Mouse (Mus musculus) E14TG2a.4 (cell line): ENCODE data around the gene Trmt44.
A peak's percentile ranks its signal among the peaks of the same experiment; 100 is the strongest.

Experiments
- H3K27me3 ChIP-seq: 2 replicates; pipeline ENCODE4 v1.6.1; 2014; ENCODE audit warnings: low read length, control low read depth; ENCODE audit not compliant: insufficient read depth
- H3K36me3 ChIP-seq: 2 replicates; pipeline ENCODE4 v1.6.1; 2014; ENCODE audit warnings: low read length, control low read depth; ENCODE audit not compliant: insufficient read depth
- H3K4me1 ChIP-seq: replicated peaks from 2 replicates; pipeline ENCODE4 v1.6.1; 2014; ENCODE audit warnings: low read depth, low read length, control low read depth
- H3K4me3 ChIP-seq: replicated peaks from 2 replicates; pipeline ENCODE4 v1.5.1; 2014; ENCODE audit warnings: mild to moderate bottlenecking, low read length
- H3K9me3 ChIP-seq: 2 replicates; pipeline ENCODE4 v1.6.1; 2014; ENCODE audit warnings: low read length, control low read depth
- CTCF ChIP-seq: conservative IDR thresholded peaks from 2 replicates; pipeline ENCODE4 v1.5.1; 2014; ENCODE audit warnings: low read length
- NANOG ChIP-seq: IDR thresholded peaks from 2 replicates; pipeline ENCODE4 v1.6.1; 2014; ENCODE audit warnings: borderline replicate concordance, low read length, mixed read lengths
- POU5F1 ChIP-seq: IDR thresholded peaks from 2 replicates; pipeline ENCODE4 v1.6.1; 2014; ENCODE audit warnings: low read length, borderline replicate concordance

The Trmt44 gene

DNA sequence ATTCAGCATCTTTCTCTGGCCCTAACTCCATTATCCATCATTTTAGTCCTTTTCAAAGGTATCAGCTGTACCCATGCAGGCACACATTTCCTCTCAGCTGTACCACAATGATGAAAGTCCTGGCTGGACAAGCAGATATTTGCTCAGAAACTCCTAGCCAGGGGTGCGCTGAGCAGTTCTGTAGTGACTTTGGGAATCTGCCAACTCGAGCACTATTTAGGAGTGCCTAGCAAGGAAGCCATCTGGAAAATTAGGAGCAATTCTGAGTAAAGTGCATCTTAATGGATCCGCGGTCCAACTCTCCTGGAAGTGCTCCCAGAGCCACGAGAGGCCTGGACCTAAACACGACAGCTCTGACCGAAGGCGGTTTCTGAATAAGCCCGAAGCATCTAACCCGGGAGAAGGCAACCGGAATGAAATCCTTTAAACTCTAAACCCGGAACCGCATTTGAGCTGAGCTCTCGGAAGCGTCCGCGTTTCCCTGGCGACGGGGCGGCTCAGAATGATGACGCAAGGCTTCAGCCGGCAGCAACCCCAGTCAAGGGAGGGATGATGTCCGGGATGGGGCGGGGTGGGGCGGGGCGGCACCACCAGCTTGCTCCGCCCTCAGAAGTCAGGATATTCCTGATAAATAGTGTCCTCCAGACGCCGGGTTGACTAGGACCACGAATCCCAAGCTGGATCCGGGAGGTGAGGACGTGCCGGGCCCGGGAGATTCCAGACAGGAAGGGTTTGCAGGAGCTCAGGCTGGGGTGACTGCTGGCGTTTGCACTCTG is 7.8 kb upstream of the Trmt44 start, which contains the start of gene Acox3:
TSS of gene Acox3 (plus strand) at position 596 of the 776 bp plus-strand sequence.
- TF ChIP-seq POU5F1 (no peak), CTCF (no peak)
- Histone ChIP-seq H3K4me1 (peaks cover 15% of the 10 kb centered on the region), H3K9me3 (no peaks in the 10 kb centered on the region), H3K4me3 (peak within 1 kb of the TSS; percentile 83), H3K36me3 (no peaks in the 10 kb centered on the region), H3K27me3 (peaks cover 11% of the 10 kb centered on the region; the same call in 1 of the 2 replicates)

DNA sequence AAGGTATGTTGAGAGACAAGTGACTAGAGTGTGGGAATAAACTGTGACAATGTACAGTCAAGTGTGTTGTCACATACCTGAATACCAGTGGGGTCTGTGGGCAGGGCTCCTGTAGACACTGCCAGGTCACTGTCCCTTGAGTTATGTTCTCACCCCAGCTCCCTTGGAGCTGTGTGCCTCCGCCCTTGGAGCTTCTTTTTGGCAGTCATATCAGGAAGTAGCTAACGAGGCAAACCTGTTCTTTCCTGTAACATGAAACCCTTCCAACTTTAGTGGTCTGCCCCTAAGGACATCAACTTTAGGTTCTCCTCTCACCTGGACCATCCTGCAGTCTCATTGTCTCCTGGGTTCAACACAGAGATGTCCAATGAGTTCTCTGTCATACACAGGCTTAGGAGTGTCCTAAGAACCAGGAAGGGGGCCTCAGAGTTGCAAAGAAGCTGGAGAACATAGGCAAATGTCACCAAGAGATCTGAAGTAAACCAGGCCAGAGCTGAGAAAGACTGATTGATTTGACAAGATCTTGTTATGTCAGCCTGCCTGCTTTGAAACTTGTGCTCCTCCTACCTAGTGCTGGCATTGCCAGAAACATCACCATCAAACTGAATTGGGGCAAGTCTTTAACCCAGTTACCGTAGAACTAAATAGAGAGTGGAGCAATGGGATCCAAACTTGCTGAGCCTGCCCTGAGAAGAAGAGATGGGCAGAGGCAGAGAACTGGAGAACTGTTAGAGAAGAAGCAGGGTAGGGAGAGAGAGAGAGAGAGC is 5.5 kb upstream of the Trmt44 start:
- peaks cover 24% of the 10 kb centered on the region for H3K4me1 ChIP-seq
- H3K9me3 ChIP-seq = peaks cover 10% of the 10 kb centered on the region
- H3K27me3 ChIP-seq = peaks cover 11% of the 10 kb centered on the region; the same call in 1 of the 2 replicates
- no peak for TF ChIP-seq POU5F1
- TF ChIP-seq NANOG = no peak
- H3K4me3 ChIP-seq = no peak overlapping the region
- H3K36me3 ChIP-seq = no peaks in the 10 kb centered on the region

DNA sequence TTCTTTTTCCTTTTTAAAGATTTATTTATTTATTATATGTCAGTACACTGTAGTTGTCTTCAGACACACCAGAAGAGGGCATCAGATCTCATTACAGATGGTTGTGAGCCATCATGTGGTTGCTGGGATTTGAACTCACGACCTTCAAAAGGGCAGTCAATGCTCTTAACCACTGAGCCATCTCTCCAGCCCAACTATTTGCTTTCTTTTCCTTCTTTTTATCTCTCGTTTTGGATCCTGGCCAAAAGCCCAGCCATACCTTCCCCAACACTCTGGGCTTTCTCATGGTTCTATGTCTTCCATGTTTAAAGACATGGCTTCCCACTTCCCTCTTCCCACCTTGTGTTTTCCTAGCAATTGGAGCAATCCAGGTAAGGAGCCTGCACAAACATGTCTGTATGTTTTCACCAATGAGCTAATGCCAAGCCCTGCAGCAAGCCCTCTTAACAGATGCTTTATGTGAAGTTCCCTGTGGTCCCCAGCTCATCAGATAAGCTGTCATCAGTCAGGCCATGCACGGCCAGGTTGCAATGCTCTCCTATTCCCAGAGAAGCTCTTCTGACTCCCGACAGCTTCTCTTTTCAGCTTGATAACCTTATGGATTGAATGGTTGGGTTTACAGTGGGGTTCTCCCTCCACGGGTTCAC is 4.5 kb upstream of the Trmt44 start:
- H3K4me1 ChIP-seq = peaks cover 24% of the 10 kb centered on the region
- H3K9me3 ChIP-seq = peaks cover 10% of the 10 kb centered on the region
- TF ChIP-seq CTCF = no peak
- no peak for TF ChIP-seq POU5F1
- TF ChIP-seq NANOG = no peak
- H3K36me3 ChIP-seq = no peaks in the 10 kb centered on the region
- H3K27me3 ChIP-seq = peaks cover 11% of the 10 kb centered on the region; the same call in 1 of the 2 replicates
- no peak overlapping the region for H3K4me3 ChIP-seq

DNA sequence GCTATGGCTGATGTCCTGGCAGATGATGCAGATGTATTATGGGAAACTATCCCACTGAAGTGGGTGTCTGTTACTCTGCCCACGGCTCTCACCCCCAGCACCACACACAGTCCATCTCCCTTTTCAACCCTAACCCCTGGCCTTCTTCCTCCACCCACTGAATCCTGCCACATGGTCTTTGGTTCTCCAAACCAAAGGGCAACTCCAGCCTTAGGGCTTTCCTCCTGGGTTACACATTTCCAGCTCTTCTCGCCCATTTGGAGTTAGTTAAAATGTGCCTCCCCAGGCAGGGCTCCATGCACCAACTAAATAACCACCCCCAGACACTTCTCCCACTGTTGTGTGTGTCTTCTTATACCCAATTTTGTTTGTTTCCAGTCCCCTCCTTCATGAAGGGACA is 3.5 kb upstream of the Trmt44 start:
- Histone ChIP-seq H3K27me3 (peaks cover 9% of the 10 kb centered on the region; the same call in 1 of the 2 replicates), H3K36me3 (peaks cover 5% of the 10 kb centered on the region), H3K9me3 (peaks cover 10% of the 10 kb centered on the region), H3K4me3 (no peak overlapping the region), H3K4me1 (peaks cover 31% of the 10 kb centered on the region)
- TF ChIP-seq CTCF (no peak), POU5F1 (no peak), NANOG (no peak)

DNA sequence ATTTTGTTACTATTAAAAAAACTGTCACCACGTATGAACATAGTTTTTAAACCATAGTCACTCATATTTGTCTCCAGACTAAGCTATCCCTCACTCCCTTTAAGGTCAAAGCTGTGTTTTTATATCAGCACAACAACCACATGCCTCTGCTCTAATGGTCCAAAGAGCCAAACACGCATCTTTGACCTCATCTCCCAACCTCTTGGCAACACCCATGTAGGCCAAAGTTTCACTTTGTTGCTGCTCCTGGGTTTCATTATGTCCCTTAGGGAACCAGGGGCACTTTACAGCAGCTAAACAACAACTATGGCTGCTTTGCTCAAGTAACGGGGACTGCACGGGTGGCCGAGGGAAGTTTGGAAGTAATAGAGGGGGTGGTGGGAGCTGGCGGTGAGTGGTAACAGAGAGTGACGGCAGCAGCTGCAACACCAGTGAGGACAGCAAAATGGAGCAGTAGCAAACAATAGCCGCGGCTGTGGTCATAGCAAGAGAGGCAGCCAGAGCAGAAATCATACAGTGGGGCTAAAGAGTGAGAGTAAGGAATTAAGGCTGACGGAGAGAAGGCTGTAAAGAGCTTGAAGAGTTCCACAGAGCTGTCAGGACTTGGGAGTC is 1.6 kb upstream of the Trmt44 start:
- Histone ChIP-seq H3K9me3 (peaks cover 10% of the 10 kb centered on the region), H3K4me3 (no peak overlapping the region), H3K27me3 (peaks cover 9% of the 10 kb centered on the region; the same call in 1 of the 2 replicates), H3K4me1 (peaks cover 24% of the 10 kb centered on the region), H3K36me3 (peaks cover 24% of the 10 kb centered on the region)
- TF ChIP-seq NANOG = no peak
- no peak for TF ChIP-seq POU5F1
- TF ChIP-seq CTCF = no peak

DNA sequence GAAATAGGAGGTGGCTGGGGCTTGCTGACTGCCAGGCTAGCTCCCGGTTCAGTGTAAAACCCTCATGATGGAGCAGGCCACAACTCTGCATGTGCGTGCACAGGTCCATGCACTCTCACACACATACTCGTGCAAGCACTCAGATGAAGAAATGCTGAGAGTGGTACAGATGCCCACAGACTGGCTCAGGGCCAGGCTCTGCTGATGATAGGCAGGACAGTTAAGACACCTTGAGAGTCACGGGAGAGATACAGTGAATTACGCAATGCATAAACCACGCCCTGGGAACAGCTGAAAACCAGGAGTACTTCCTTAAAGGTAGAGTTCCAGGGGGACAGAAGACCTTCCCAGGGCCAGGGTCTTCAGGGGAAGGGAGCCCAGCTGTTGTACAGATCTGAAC is 3.3 kb downstream of the Trmt44 start:
- TF ChIP-seq POU5F1 (no peak), NANOG (no peak), CTCF (no peak)
- Histone ChIP-seq H3K4me1 (peaks cover 13% of the 10 kb centered on the region), H3K27me3 (no peaks in the 10 kb centered on the region), H3K4me3 (no peak overlapping the region), H3K36me3 (peaks cover 73% of the 10 kb centered on the region), H3K9me3 (peaks cover 8% of the 10 kb centered on the region)

DNA sequence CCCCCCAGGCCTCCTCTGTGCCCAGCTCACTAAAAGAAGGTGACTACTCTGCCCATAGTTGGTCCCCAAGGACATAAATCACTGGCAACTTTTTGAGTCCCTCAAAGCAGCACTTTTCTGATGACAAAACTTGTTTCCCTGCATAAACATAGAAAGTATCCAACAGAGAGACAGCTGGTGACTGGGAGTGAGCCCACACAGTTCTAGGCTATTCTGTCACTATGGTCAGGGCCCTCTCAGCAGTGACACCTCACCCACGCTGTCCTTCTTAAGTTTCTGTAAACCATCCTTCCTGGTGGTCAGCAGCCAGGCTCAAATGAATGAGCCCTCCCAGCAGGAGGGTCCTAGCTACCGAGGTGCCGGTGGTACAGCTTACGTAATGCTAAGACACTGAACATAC is 8.2 kb downstream of the Trmt44 start:
- no peaks in the 10 kb centered on the region for H3K27me3 ChIP-seq
- H3K4me1 ChIP-seq = no peaks in the 10 kb centered on the region
- H3K36me3 ChIP-seq = peaks cover 99% of the 10 kb centered on the region
- TF ChIP-seq CTCF (no peak), NANOG (no peak), POU5F1 (no peak)
- H3K4me3 ChIP-seq = no peak overlapping the region
- H3K9me3 ChIP-seq = no peaks in the 10 kb centered on the region

DNA sequence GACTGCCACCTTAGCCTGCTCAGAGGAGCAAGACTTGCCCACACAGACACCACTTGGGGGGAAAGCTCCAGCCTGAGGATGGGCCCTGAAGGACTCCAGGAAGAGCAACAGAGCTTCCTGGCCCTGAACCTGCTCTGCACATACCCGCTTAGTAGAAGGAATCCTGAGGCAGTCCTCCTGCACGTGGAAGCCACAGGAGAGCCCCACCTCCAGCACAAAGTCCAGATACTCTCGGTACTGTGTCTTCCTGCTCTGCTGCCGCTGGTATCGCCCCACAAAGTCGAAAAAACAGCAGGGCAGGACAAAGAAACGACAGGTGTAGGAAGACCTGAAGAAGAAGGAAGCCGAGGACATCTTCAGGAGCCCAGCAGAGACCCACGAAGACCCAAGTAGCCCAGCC is 9.7 kb downstream of the Trmt44 start:
- TF ChIP-seq CTCF (no peak), POU5F1 (no peak), NANOG (no peak)
- Histone ChIP-seq H3K9me3 (no peaks in the 10 kb centered on the region), H3K4me3 (no peak overlapping the region), H3K27me3 (no peaks in the 10 kb centered on the region), H3K36me3 (peaks cover 99% of the 10 kb centered on the region), H3K4me1 (no peaks in the 10 kb centered on the region)
